In genomic region chr4:141306057-141306456, GRCm38 (mm10) we compare ENCODE assay signal across 16 mouse cellular contexts. TPM values are rescaled to one million over a fixed set of nuclear protein-coding genes. Genes with fewer than 3 reads are reported as not detected.
DNase-seq lines count a peak whose midpoint lies in the region; ATAC-seq and TF ChIP-seq lines count a peak whose summit lies in the region.
"Had no signal": no experiment of that assay in that cellular context is flagged by ENCODE, and none has a peak within 500 bp of the region (broad histone marks: within the 10 kb centered on the region; RNA-seq: fewer than 3 reads in every experiment).

No protein-coding gene starts in this region.

- peaks cover 92% of the 10 kb centered on the region for H3K4me1 ChIP-seq in hindbrain, embryonic 10.5 days (replicated peaks)
- H3K4me1 ChIP-seq in hindbrain, embryonic 12.5 days = peaks cover 61% of the 10 kb centered on the region
- H3K4me1 ChIP-seq in lung, embryonic 14.5 days (ENCODE audit: insufficient read depth) = peaks cover 18% of the 10 kb centered on the region
- peaks cover 89% of the 10 kb centered on the region for H3K4me1 ChIP-seq in E14TG2a.4 (replicated peaks; ENCODE audit: low read depth, low read length)
- peaks cover 18% of the 10 kb centered on the region for H3K4me1 ChIP-seq in intestine, postnatal 0 days (replicated peaks; ENCODE audit: control insufficient read depth, insufficient read depth, low read length)

- H3K27me3 ChIP-seq in hindbrain, embryonic 10.5 days (ENCODE audit: insufficient read depth, poor library complexity, severe bottlenecking) = peaks cover 36% of the 10 kb centered on the region
- peaks cover 37% of the 10 kb centered on the region for H3K27me3 ChIP-seq in hindbrain, embryonic 12.5 days
- H3K27me3 ChIP-seq in lung, embryonic 14.5 days (ENCODE audit: insufficient read depth, low read length) = peaks cover 22% of the 10 kb centered on the region
- no peaks in the 10 kb centered on the region for H3K27me3 ChIP-seq in E14TG2a.4 (ENCODE audit: insufficient read depth, low read length)
- H3K27me3 ChIP-seq in intestine, postnatal 0 days (replicated peaks; ENCODE audit: control insufficient read depth, insufficient read depth, low read length) = no peaks in the 10 kb centered on the region; the same call in 1 of the 2 replicates

- peak overlapping the region; percentile 78 for H3K27ac ChIP-seq in hindbrain, embryonic 10.5 days
- no peak overlapping the region; the same call in 1 of the 2 replicates for H3K27ac ChIP-seq in hindbrain, embryonic 12.5 days
- peak overlapping the region; percentile 12; the same call in 1 of the 2 replicates for H3K27ac ChIP-seq in lung, embryonic 14.5 days (ENCODE audit: low read depth)
- 0 out of 2 replicates have a peak overlapping the region, but pooled peaks have one; percentile 7 for H3K27ac ChIP-seq in intestine, postnatal 0 days (ENCODE audit: low read depth, low read length)
- H3K27ac ChIP-seq: embryonic facial prominence, embryonic 15.5 days had no signal

- no peak for ATAC-seq in hindbrain, embryonic 12.5 days (ENCODE audit: low FRiP score)
- no peak for ATAC-seq in lung, embryonic 14.5 days (ENCODE audit: insufficient read depth)
- no peak for ATAC-seq in intestine, postnatal 0 days
- no peak for ATAC-seq in CD4-positive, CD25-positive, alpha-beta regulatory T cell, adult 4 months
- ATAC-seq: forebrain, embryonic 14.5 days had no signal

- DNase-seq in hindbrain, embryonic 10.5 days (ENCODE audit: low spot score) = peak; percentile 52
- no peak for DNase-seq in lung, embryonic 14.5 days
- DNase-seq in lung, postnatal 4 days = no peak
- no peak for DNase-seq in cerebellum, postnatal 4 days (ENCODE audit: low spot score in 2 of 2)
- DNase-seq: adrenal gland, adult 2 months; cerebellum, adult 9-11 months; gastrocnemius, postnatal 14 days; kidney, adult 2 months; layer of hippocampus, adult 9-11 months; lung, adult 18-20 months had no signal

- no peak for TF ChIP-seq CTCF in lung, embryonic 14.5 days (IDR thresholded peaks at IDR 0.05; ENCODE audit: low read depth)
- no peak for TF ChIP-seq CTCF in E14TG2a.4 (conservative IDR thresholded peaks at IDR 0.05; ENCODE audit: low read length)
- no peak for TF ChIP-seq CTCF in intestine, postnatal 0 days (IDR thresholded peaks at IDR 0.05; ENCODE audit: low read depth)

- peaks cover 21% of the 10 kb centered on the region for H3K36me3 ChIP-seq in hindbrain, embryonic 10.5 days
- H3K36me3 ChIP-seq in hindbrain, embryonic 12.5 days = no peaks in the 10 kb centered on the region
- peaks cover 23% of the 10 kb centered on the region for H3K36me3 ChIP-seq in lung, embryonic 14.5 days (ENCODE audit: insufficient read depth)
- peaks cover 77% of the 10 kb centered on the region for H3K36me3 ChIP-seq in E14TG2a.4 (ENCODE audit: insufficient read depth, low read length)
- H3K36me3 ChIP-seq in intestine, postnatal 0 days (ENCODE audit: control insufficient read depth, insufficient read depth) = peaks cover 6% of the 10 kb centered on the region; the same call in 1 of the 2 replicates
- H3K36me3 ChIP-seq: embryonic facial prominence, embryonic 15.5 days had no signal

- H3K4me2 ChIP-seq in hindbrain, embryonic 12.5 days (replicated peaks) = no peak overlapping the region
- 0 out of 2 replicates have a peak overlapping the region, but pooled peaks have one; percentile 1 for H3K4me2 ChIP-seq in lung, embryonic 14.5 days
- H3K4me2 ChIP-seq in intestine, postnatal 0 days (replicated peaks; ENCODE audit: low read depth) = no peak overlapping the region
- H3K4me2 ChIP-seq: embryonic facial prominence, embryonic 15.5 days had no signal

- WGBS in hindbrain, embryonic 10.5 days = 13% methylated on average over 8 of the region's 8 CpGs
- 12% methylated on average over 8 of the region's 8 CpGs for WGBS in hindbrain, embryonic 12.5 days
- 36% methylated on average over 8 of the region's 8 CpGs for WGBS in lung, embryonic 14.5 days
- WGBS in intestine, postnatal 0 days = 60% methylated on average over 8 of the region's 8 CpGs

- H3K9ac ChIP-seq in hindbrain, embryonic 12.5 days = no peak overlapping the region
- H3K9ac ChIP-seq in lung, embryonic 14.5 days = peak overlapping the region; percentile 6; the same call in 1 of the 2 replicates
- H3K9ac ChIP-seq in intestine, postnatal 0 days (ENCODE audit: low read depth, low read length) = no peak overlapping the region
- H3K9ac ChIP-seq: embryonic facial prominence, embryonic 15.5 days had no signal

- no peaks in the 10 kb centered on the region for H3K9me3 ChIP-seq in hindbrain, embryonic 10.5 days
- H3K9me3 ChIP-seq in hindbrain, embryonic 12.5 days (replicated peaks) = no peaks in the 10 kb centered on the region
- no peaks in the 10 kb centered on the region for H3K9me3 ChIP-seq in lung, embryonic 14.5 days (ENCODE audit: low read depth, low read length)
- H3K9me3 ChIP-seq in E14TG2a.4 (ENCODE audit: low read length) = no peaks in the 10 kb centered on the region
- H3K9me3 ChIP-seq in intestine, postnatal 0 days (ENCODE audit: control insufficient read depth) = no peaks in the 10 kb centered on the region
- H3K9me3 ChIP-seq: embryonic facial prominence, embryonic 15.5 days had no signal

- H3K4me3 ChIP-seq in hindbrain, embryonic 10.5 days = peak overlapping the region; percentile 27; the same call in 1 of the 2 replicates
- no peak overlapping the region for H3K4me3 ChIP-seq in hindbrain, embryonic 12.5 days
- H3K4me3 ChIP-seq in lung, embryonic 14.5 days (ENCODE audit: low read depth, low read length) = no peak overlapping the region
- H3K4me3 ChIP-seq in E14TG2a.4 (replicated peaks; ENCODE audit: low read length) = peak overlapping the region; percentile 99
- no peak overlapping the region for H3K4me3 ChIP-seq in intestine, postnatal 0 days (ENCODE audit: low read depth, low read length)
- H3K4me3 ChIP-seq: embryonic facial prominence, embryonic 15.5 days had no signal

RNA-seq across cellular contexts. Expression of gene Epha2, which starts 5.0 kb away (rescaled TPM):
- 3.3 and 4.4 TPM in 2 replicates for polyA plus RNA-seq in hindbrain, embryonic 10.5 days (2016; fragmentation: Nextera tagmentation; extraction: Ambion mirVana)
- 2.7 and 3.2 TPM in 2 replicates for polyA plus RNA-seq in hindbrain, embryonic 12.5 days (2016; fragmentation: Nextera tagmentation; extraction: Ambion mirVana)
- polyA plus RNA-seq in lung, embryonic 14.5 days (2014; fragmentation: Nextera tagmentation; extraction: Ambion mirVana) = 6.9 and 7.6 TPM in 2 replicates
- polyA plus RNA-seq in intestine, postnatal 0 days (2015; fragmentation: Nextera tagmentation; extraction: Ambion mirVana) = 5.6 and 6.6 TPM in 2 replicates
- under 1 TPM in 1 of 2 experiments, not detected in 1; 0.34 TPM for polyA plus RNA-seq in CD4-positive, CD25-positive, alpha-beta regulatory T cell, adult 4 months (2017; shearing (Covaris generic))

Comparison
In these comparisons a context has a peak if more than half of its experiments do, and no peak if none do; other contexts are left out.
1. H3K4me3 ChIP-seq: peak in hindbrain, embryonic 10.5 days (single experiment) and E14TG2a.4 (single experiment); none in hindbrain, embryonic 12.5 days (single experiment), lung, embryonic 14.5 days (single experiment) and intestine, postnatal 0 days (single experiment).